Mouse (Mus musculus) megakaryocyte, embryonic 14.5 days (primary cell): Measurements from ENCODE around the gene Rhot1. TPM values are rescaled to one million over a fixed set of nuclear protein-coding genes. Genes with fewer than 3 reads are reported as not detected.

ENCODE experiments used
- H3K27me3 ChIP-seq: replicated peaks from 2 replicates; pipeline ENCODE3; 2012; ENCODE audit warnings: inconsistent platforms
- H3K36me3 ChIP-seq: replicated peaks from 2 replicates; pipeline ENCODE3; 2012; ENCODE audit warnings: low read length, inconsistent platforms, mixed read lengths
- H3K4me1 ChIP-seq: 2 replicates; pipeline ENCODE4 v1.6.1; 2012; ENCODE audit warnings: inconsistent platforms
- H3K4me3 ChIP-seq: replicated peaks from 2 replicates; pipeline ENCODE3; 2012; ENCODE audit warnings: moderate library complexity, mild to moderate bottlenecking, inconsistent platforms
- H3K9me3 ChIP-seq: 2 replicates; pipeline ENCODE4 v1.6.1; 2012; ENCODE audit warnings: inconsistent platforms
- FLI1 ChIP-seq: IDR thresholded peaks from 2 replicates; pipeline ENCODE4 v1.6.1; 2012; ENCODE audit warnings: low read length, inconsistent platforms, mixed read lengths
- GATA1 ChIP-seq: IDR thresholded peaks from 3 replicates; pipeline ENCODE4 v1.6.1; 2012; ENCODE audit warnings: mixed read lengths, low read length, inconsistent platforms, borderline replicate concordance
- polyA plus RNA-seq: library from polyadenylated mRNA; stranded (reverse); fragments of >175 nt; gene quantifications from 2 replicates; pipeline ENCODE4 v1.2.3, GENCODE M21; 2012; ENCODE audit warnings: low replicate concordance; ENCODE audit not compliant: insufficient read depth

Gene Rhot1
- polyA plus RNA-seq, 1 experiment: 3.2 TPM

DNA sequence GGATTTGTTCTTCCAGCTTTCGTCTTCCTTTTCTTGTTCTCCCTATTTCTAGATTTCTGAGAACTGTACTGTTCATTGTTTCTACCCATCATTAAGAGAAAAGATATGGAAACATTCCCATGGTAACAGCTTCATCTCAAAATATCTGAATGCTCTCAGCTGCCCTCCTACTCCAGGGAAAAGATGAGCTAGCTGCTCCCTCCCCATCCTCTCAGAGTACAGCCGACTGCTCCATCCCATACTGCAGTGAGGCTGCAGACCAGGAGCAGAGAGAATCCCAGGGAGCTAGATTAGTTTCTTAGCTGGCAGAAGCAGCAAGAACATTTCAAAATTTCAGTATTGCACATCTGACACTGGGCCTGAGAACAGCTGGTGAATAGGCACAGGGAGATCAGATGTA is 69.2 kb downstream of the Rhot1 start:
- Histone ChIP-seq H3K4me1 (peaks cover 6% of the 10 kb centered on the region; the same call in 1 of the 2 replicates), H3K4me3 (no peak overlapping the region), H3K36me3 (no peaks in the 10 kb centered on the region), H3K9me3 (peaks cover 19% of the 10 kb centered on the region), H3K27me3 (peaks cover 10% of the 10 kb centered on the region)
- TF ChIP-seq FLI1 (no peak), GATA1 (no peak)

DNA sequence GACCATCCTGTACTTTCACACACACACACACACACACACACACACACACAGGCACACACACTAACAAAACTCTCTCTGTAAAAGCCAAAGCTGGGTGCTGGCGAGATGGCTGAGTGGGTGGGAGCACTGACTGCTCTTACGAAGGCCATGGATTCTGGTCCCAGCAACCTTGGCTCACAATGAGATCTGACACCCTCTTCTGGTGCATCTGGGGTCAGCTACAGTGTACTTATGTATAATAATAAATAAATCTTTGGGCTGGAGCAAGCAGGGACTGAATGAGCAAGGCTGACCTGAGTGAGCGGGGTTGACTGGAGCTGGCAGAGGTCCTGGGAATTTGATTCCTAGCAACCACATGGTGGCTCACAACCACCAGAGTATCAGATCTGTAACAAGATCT is 75.0 kb downstream of the Rhot1 start:
- H3K4me1 ChIP-seq: peaks cover 6% of the 10 kb centered on the region
- no peak overlapping the region for H3K4me3 ChIP-seq
- peaks cover 7% of the 10 kb centered on the region for H3K9me3 ChIP-seq
- H3K36me3 ChIP-seq: no peaks in the 10 kb centered on the region
- TF ChIP-seq GATA1 (no peak), FLI1 (no peak)
- H3K27me3 ChIP-seq: peaks cover 14% of the 10 kb centered on the region

DNA sequence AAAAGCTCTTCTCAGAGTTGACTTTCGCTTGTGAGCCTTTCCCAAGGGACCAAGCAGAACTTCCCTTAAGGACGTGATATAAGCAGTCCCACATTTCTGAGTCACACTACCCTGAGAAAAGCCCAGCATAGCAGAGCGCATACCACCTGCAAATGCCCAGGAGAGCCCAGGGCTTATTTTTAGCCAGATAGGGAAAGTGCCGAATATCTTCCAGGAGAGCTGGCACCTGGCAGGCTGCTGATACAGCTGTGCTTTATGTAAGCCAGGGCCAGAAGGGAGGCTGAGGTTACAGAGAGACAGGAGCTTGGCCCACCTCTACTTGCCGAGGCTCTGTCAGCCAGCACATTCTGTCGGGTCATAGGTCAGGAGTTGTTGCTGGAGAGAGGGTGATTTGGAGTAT is 75.8 kb downstream of the Rhot1 start:
- Histone ChIP-seq H3K36me3 (no peaks in the 10 kb centered on the region), H3K4me1 (peaks cover 10% of the 10 kb centered on the region), H3K9me3 (peaks cover 7% of the 10 kb centered on the region), H3K4me3 (no peak overlapping the region), H3K27me3 (peaks cover 21% of the 10 kb centered on the region)
- TF ChIP-seq GATA1: no peak
- no peak for TF ChIP-seq FLI1

DNA sequence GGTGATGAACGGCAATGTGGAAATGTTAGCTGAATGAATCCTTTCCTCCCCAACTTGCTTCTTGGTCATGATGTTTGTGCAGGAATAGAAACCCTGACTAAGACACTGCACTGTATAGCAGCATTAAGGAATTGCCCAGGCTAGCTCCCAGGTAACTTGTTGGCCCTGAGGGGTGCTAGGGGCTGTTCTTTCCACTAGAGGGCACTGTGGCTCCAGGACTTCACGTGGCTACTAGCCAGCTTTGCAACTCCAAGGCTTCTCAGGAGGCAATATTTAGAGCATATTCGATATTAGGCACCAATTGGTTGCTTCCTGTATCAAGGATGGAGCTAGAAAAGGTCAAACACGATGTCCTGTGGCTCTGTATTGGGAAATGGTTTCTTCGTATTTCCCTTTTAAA is 78.3 kb downstream of the Rhot1 start:
- Histone ChIP-seq H3K4me3 (peak overlapping the region; percentile 33), H3K27me3 (peaks cover 40% of the 10 kb centered on the region), H3K36me3 (no peaks in the 10 kb centered on the region), H3K9me3 (peaks cover 20% of the 10 kb centered on the region), H3K4me1 (peaks cover 21% of the 10 kb centered on the region)
- TF ChIP-seq FLI1: no peak
- no peak for TF ChIP-seq GATA1

DNA sequence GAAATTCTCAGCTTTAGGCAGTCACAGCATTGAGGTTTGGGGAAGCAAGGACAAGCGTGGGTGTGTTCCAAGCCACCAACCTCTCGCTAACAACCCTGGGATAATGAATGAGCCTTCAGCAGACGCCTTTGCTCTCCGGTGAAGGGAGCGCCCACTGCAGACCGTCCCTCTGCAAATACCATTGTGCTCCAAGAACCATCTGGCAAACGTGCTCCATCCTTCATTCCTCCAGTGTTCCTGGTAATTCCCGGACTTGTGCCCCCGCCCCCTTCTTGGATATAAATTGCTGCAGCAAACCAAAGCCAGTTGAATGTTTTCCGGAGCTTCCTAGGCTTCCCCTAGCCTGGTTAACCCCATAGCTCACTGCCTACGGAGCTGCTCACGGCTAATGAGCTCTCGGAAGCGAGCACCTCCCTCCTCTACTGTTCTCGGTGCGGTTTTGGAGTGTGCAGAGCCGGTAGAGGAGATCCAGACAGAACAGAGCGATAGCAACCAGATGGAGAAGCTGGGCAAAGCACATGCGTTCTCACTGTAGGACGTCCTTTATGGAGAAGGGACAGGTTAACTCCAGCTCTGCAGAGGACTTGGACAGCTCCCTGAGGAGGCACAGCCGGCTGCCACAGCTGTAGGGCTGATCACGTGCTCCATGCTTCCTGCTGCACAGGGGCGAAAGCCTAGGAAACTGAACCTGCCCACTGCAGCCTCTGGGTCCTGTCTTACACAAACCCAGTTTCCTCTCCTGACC is 81.1 kb downstream of the Rhot1 start:
- H3K36me3 ChIP-seq: no peaks in the 10 kb centered on the region
- peaks cover 56% of the 10 kb centered on the region for H3K27me3 ChIP-seq
- peaks cover 24% of the 10 kb centered on the region for H3K4me1 ChIP-seq
- H3K9me3 ChIP-seq: peaks cover 20% of the 10 kb centered on the region
- no peak for TF ChIP-seq FLI1
- TF ChIP-seq GATA1: no peak
- H3K4me3 ChIP-seq: peak overlapping the region; percentile 81

DNA sequence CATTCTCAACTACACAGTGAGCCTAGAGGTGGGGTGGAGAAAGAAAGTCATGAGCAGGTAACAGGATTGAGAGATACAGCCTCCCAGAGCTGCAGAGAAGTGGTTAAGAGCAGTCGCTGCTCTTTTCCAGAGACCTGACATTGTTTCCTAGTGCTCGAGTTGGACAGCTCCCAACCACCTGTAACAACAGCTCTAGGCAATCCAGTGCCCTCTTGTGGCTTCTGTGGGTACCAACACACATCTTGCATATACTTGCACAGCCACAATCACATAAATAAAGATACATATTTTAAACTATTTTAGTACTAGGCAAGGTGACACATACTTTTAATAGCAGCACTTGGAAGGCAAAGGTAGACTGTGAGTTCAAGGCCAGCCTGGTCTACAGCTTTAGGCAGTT is 82.2 kb downstream of the Rhot1 start:
- H3K4me3 ChIP-seq: no peak overlapping the region
- H3K36me3 ChIP-seq: no peaks in the 10 kb centered on the region
- peaks cover 66% of the 10 kb centered on the region for H3K27me3 ChIP-seq
- peaks cover 20% of the 10 kb centered on the region for H3K9me3 ChIP-seq
- H3K4me1 ChIP-seq: peaks cover 34% of the 10 kb centered on the region
- no peak for TF ChIP-seq GATA1
- TF ChIP-seq FLI1: no peak

DNA sequence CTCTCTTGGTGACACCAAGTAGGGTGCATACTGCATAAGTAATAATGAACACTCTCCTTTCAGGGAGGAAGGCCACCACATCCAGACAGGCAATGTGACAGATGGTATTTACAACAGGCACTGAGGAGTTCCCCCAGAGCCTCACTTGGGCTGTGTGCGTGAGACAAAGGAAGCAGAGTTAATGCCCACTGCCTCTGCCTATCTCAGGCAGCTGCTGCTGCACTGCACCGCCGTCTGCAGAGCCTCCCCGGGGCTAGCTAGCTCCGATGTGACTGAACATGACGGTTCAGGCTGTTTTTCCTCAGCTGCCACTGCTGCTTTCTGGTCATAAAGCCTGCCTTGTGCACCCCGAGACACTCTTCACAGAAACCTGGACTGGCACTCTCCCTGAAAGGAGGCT is 83.6 kb downstream of the Rhot1 start:
- peaks cover 28% of the 10 kb centered on the region for H3K9me3 ChIP-seq
- peaks cover 78% of the 10 kb centered on the region for H3K27me3 ChIP-seq
- H3K36me3 ChIP-seq: no peaks in the 10 kb centered on the region
- H3K4me3 ChIP-seq: no peak overlapping the region
- H3K4me1 ChIP-seq: peaks cover 28% of the 10 kb centered on the region
- TF ChIP-seq FLI1 (no peak), GATA1 (no peak)

DNA sequence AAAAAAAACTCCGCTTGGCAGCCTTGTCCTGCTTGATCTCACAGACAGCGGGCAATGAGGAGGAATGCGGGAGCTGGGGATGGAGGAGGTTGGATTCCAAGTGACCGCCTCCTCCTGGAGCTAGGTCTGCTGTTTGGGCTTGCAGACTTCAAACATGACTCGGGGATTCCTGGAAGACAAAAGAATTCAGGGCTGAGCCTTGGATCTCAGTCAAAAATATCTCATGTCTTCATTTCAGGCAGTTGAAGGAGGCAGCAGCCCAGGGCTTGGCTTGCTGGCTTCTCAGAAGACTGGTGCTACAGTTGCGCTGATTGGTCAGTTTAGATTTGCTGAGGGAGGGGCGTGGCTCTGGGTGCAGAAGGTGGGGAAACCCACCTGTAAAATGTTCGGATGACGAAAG is 86.2 kb downstream of the Rhot1 start:
- peaks cover 86% of the 10 kb centered on the region for H3K27me3 ChIP-seq
- peaks cover 31% of the 10 kb centered on the region for H3K9me3 ChIP-seq
- H3K4me1 ChIP-seq: peaks cover 20% of the 10 kb centered on the region
- no peak overlapping the region for H3K4me3 ChIP-seq
- no peaks in the 10 kb centered on the region for H3K36me3 ChIP-seq
- TF ChIP-seq FLI1 (no peak), GATA1 (no peak)

DNA sequence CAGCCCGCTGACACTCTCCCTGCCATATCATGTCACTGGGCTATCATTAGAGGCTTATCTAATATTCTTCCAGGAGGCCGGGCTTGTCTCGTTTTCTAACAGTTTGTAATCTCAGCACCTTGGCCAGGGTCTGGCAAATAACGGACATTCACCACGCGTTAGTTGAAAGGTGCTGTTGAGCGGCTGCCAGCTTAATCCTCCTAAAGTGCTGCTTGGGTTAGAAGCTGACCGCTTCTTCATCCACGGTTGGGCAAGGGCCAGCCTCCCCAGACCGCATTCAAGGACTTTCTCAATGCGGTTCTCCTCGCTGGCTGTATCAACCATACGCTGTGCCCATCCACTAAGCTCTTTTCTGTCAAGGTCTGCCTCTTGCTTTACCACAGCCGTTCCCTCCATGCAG is 87.0 kb downstream of the Rhot1 start:
- H3K4me3 ChIP-seq: no peak overlapping the region
- TF ChIP-seq FLI1 (no peak), GATA1 (no peak)
- H3K36me3 ChIP-seq: no peaks in the 10 kb centered on the region
- peaks cover 28% of the 10 kb centered on the region for H3K9me3 ChIP-seq
- peaks cover 85% of the 10 kb centered on the region for H3K27me3 ChIP-seq
- H3K4me1 ChIP-seq: peaks cover 20% of the 10 kb centered on the region

DNA sequence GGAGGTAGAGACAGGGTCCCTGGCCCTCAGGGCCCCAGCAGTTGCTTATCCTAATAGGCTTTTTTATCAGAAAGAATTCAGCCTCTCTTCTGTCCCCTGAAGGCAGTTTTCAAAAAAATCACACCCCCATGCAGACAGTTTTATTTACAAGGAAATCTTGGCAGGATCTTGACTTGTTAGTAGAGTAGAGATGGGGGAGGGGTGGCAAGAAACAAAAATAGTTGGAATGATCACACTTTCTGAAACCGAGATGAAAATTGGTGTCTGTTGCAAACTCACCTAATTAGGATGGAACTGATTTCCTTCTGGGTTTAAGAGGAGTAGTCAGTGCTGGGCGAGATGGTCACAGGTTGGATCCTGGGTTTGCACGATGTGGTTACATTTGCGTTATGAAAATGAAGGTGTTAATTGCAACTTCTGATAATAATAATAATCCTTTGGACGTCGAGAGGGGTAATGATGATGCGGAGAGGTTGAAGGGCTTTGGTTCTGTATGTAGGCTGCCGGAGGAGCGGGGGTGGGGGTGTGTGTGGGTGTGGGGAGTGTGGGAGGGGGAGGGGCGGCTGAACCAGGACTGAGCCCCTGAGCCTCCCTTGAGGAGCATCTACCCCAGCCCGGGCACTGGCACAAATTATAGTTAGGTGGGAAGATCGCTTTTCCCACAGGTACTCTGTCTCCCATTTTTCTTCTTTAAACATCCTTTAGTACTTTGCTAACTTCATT is 90.9 kb downstream of the Rhot1 start:
- peaks cover 92% of the 10 kb centered on the region for H3K27me3 ChIP-seq
- H3K9me3 ChIP-seq: peaks cover 24% of the 10 kb centered on the region
- no peak overlapping the region for H3K4me3 ChIP-seq
- no peak for TF ChIP-seq GATA1
- TF ChIP-seq FLI1: no peak
- no peaks in the 10 kb centered on the region for H3K36me3 ChIP-seq
- peaks cover 42% of the 10 kb centered on the region for H3K4me1 ChIP-seq
